Mouse (Mus musculus): Measurements from ENCODE around the gene Itprid2.

- TF ChIP-seq POLR2A (IDR thresholded peaks at IDR 0.05; ENCODE audit: insufficient read depth, low read length) (peak; percentile 59), EP300 (IDR thresholded peaks at IDR 0.05; ENCODE audit: insufficient read depth, low read depth, low read length) (peak; percentile 33; the same call in 1 of the 2 replicates)
These were observed at the start of gene Itprid2 for GRCm38 (mm10) chr2:79634528-79635400.

Measured in ES-Bruce4 (cell line).